Mouse (Mus musculus): ENCODE measurements at regions not wholly inside any gene's neighbourhood (a gene's known extent, or its start where the extent isn't known, plus 50 kb on each side); places are given as distances from the start of the nearest gene placed in this dataset.

- DNase-seq (ENCODE audit: low read depth, low spot score) = peak; percentile 68
Measured at GRCm38 (mm10) chr13:84565644-84566532, 343.8 kb downstream of the Tmem161b start.

DNA sequence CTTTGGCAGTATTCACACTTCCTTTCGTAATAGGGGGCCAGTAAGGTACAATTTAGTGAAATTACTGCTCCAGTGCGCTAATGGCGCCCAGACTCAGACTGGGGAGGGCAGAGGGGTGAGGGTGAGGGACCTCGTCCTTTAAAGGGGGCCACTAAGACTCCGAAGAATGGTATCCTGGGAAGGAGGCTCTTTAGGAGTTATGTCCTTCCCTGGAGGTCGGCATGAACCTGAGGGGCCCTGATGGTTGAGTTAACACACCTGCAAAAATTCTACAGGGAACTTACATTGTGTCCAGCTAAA is 344.4 kb downstream of the Tmem161b start:
- no peak for DNase-seq (ENCODE audit: low read depth, low spot score)

DNA sequence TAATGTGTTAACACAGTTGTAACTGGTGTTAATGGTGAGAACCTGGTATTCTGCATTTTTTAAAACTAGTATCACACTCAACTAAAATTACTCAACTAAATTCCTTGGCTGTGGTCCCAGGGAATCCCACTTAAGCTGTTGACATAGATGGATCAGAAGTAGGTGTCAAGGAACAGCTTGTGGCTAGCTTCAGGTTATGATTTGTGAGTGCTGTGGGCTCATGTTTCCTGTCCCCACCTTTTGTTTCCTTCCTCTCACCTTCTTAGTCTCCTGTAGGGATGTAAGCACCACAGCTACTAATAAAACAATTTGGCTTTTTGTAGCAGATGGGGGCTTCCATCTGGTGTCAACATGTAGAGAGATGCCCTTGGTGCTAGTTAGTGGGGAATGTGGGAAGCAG is 347.3 kb downstream of the Tmem161b start:
- no peak for DNase-seq (ENCODE audit: low read depth, low spot score)

- no peak for DNase-seq (ENCODE audit: low read depth, low spot score)
Measured at GRCm38 (mm10) chr13:84570206-84570605, 348.1 kb downstream of the Tmem161b start.

DNA sequence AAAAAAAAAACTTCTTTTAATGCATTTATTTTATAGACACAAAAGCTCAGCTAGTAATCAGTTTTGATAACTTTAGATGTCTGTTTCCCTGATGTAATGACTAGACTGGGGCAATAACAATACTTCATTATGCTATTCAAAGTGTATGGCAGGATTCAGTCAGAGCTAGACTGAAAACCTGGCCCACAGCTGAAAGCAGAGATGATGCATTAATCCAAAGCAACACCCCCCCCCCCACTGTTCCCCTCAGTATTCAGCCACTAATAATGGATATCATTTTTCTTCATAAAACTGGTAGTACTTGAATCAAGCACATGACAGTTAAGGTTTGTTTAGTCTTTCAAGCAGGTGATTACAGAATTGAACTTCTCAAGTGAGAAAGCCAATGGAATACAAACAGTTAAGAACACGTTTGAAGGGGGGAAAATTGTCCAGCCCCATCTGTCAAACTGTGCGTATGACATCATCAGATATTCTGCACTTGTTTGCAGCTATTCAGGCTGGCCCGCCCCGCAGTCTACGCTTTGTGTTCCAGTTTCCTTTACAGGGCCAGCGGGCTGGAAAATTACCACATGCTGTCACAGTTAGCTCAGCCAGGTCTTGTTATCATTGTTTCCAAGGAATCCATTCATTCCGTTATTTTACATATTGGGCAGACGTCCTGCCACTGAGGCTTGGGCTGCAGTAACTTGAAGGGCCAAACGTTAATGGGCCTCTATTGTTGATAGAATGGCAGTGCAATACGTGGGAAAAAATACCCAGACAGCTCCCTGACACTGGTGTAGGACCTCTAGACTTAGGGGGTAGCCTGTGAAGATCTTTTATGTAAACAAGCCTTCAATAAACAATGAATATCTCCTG is 349.1 kb downstream of the Tmem161b start:
- peak; percentile 90 for DNase-seq (ENCODE audit: low read depth, low spot score)

DNA sequence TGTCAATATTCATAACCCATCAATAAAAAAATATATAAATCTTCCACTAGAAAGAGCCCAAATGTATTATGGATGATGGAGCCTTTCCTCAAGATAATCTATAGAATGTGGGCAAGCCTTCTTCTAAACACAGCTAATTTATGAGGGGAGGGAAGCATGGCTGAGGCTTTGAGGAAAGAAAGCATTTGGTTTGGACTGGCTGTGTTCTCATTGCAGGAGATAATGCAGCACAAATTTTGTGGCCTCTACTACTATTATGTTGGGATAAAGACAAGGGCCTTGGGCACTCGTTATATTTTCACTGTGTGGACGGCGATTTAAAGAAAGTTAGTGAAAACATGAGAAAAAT is 349.7 kb downstream of the Tmem161b start:
- DNase-seq (ENCODE audit: low read depth, low spot score) = no peak

GRCm38 (mm10) chr13:84572231-84572630 is 350.1 kb downstream of the Tmem161b start:
- no peak for DNase-seq (ENCODE audit: low read depth, low spot score)

GRCm38 (mm10) chr13:84596585-84597142 is 374.6 kb downstream of the Tmem161b start:
- no peak for DNase-seq (ENCODE audit: low read depth, low spot score)

- DNase-seq (ENCODE audit: low read depth, low spot score) = no peak
Measured at GRCm38 (mm10) chr13:84602612-84603011, 380.5 kb downstream of the Tmem161b start.

- peak; percentile 62 for DNase-seq (ENCODE audit: low read depth, low spot score)
Measured at GRCm38 (mm10) chr13:84612497-84612896, 390.4 kb downstream of the Tmem161b start.

- peak; percentile 18 for DNase-seq (ENCODE audit: low read depth, low spot score)
Measured at GRCm38 (mm10) chr13:84613004-84613403, 390.9 kb downstream of the Tmem161b start.

DNA sequence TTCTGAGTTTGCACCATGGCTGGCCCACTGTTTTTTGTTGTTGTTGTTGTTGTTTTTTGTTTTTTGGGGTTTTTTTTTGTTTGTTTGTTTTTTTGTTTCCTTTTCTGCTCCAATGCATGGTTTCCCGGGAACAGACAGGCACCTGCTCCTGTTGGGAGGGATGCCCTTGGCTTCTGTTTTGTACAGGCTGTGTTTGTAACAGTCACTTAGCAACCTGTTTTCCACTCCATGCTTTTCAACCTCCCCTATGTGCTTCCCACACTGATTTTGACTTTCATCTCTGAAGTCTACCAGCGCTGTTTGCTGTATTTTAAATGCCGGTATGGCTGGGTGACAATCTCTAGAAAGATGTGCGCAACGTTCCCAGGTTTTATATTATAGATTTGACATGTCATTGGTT is 402.6 kb downstream of the Tmem161b start:
- no peak for DNase-seq (ENCODE audit: low read depth, low spot score)

- DNase-seq (ENCODE audit: low read depth, low spot score) = peak; percentile 31
Measured at GRCm38 (mm10) chr13:84625527-84625926, 403.4 kb downstream of the Tmem161b start.

- peak; percentile 22 for DNase-seq (ENCODE audit: low read depth, low spot score)
Measured at GRCm38 (mm10) chr13:84625927-84626326, 403.8 kb downstream of the Tmem161b start.

- DNase-seq (ENCODE audit: low read depth, low spot score) = peak; percentile 24
Measured at GRCm38 (mm10) chr13:84626397-84626796, 404.3 kb downstream of the Tmem161b start.

- no peak for DNase-seq (ENCODE audit: low read depth, low spot score)
Measured at GRCm38 (mm10) chr13:84630686-84631085, 408.6 kb downstream of the Tmem161b start.

DNA sequence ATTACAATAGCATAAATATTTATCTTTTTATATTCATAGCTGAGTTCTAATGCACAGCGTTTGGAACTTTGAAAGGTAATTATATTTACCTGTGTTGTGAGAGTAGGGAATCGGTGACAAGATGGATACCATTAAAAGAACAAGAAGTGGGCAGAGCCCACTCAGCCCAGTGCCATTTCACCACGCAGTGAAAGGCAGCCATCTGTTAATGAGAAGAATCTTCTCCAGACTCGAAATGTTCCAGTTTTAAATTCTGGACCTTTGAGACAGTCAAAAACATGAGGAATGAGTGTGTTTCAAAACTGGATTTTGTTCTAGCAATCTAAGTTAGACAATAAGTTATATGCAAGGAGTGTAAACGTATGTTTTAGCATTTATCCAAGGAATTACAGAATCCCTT is 410.4 kb downstream of the Tmem161b start:
- no peak for DNase-seq (ENCODE audit: low read depth, low spot score)

- no peak for DNase-seq (ENCODE audit: low read depth, low spot score)
Measured at GRCm38 (mm10) chr13:84636831-84637230, 414.7 kb downstream of the Tmem161b start.

DNA sequence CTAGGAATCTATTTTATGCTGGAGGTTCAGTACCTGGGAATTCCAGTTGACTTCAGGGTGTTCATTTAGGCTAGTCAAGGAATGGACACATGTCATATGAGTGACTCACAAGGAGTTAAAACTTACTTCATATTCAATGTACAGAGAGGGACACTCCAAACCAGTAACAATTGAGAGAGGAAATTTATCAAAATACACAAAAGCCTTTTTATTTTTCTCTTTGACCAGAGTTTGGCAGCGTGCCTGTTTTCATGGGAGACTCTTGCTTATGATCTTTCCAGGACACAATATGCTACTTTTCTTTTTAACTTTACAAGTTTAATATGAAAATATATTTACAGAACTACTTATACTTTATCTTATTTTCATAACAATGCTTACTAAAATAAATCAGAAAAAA is 415.5 kb downstream of the Tmem161b start:
- no peak for DNase-seq (ENCODE audit: low read depth, low spot score)

DNA sequence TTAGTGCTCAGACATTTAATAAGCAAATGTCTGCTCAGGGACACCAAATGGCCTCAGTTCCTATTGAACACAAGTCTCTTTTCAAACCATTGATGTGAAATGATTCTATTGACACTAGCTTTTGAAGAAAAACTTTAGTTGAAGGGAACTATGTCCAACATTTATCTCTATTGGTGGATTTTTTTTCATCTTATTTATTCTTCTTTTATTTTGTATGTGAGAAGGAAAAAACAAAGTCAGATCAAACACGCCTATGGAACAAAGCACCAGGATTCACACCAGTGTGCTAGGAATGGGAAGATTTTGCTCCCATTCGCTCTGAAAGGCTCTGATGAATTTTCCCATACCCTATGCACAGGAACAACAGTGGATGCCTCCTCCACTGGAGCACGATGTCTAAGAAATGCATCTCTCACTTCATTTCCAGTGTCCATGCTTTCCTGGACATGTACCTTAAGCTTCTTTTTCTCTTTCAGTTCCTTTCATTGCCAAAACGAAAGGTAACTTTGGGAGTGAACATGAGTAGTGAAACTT is 416.4 kb downstream of the Tmem161b start:
- DNase-seq (ENCODE audit: low read depth, low spot score) = no peak

DNA sequence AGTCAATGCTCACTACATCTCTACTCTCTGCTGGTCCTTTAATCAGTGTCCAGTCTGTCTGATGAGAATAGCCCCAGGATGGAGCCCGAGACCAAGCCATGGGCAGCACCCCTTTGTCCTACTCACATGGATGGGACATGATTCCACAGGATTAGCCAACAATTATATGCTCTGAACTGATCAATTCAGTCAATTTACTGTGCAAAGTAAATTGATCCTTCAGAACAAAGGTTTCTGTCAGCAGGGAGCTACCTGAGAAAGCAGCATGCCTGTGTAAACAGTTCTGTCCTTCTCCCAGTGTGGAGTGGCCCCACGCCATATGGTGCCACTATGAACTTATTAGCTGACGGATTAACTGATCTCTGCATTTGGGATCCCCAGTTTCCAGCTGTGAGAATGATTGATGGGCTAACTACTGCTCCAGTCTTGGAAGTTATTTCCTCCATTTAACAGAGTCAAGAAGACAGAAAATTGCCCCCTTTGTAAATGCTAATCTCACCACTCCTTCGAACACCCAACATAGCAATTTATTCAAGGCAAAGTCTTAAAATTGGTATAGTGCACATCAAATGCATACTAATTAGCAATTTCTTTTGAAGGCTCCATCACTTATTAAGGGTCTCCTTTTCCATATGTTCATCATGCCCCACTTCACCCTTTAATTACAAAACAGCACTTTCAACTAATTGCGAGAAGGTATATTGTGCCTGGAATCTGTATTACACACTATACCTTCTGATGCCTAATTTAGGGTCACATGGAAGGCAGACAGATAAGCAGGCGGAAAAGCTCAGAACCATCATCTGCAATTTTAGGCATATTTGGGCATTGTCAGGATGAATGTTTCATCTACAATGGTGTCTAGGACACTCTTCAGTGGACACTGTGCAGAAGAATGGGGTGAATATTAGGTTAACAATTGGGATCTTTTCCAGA is 417.3 kb downstream of the Tmem161b start:
- no peak for DNase-seq (ENCODE audit: low read depth, low spot score)
